Mouse (Mus musculus) heart, postnatal 0 days (tissue): ENCODE results near the gene Wdr4.

Source experiments
- CTCF ChIP-seq: IDR thresholded peaks from 2 replicates; pipeline ENCODE4 v1.5.1; 2016; ENCODE audit warnings: antibody characterized with exemption, control low read depth, low read depth
- EP300 ChIP-seq: IDR thresholded peaks from 2 replicates; pipeline ENCODE4 v1.6.1; 2016; ENCODE audit warnings: antibody characterized with exemption, low read depth

DNA sequence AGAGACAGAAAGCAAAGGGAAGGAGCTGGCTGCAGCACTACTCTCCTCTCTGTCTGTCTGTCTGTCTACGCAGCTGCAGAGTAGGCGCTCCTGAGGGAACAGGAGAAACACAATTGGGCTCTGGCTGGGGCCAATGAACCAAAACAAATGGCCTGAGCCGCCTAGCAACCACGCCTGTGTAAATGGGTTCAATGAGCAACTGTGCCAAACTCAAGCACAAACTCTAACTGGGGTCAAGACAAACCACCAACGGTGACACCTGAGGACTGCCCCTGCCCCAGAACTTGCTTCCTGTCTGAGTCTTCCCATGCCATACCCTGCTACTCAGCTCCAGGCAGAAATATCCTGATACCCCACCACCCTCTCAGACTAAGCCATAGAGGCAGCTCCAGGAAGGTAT, 14.8 kb downstream of the Wdr4 start:
- TF ChIP-seq CTCF (no peak), EP300 (no peak)
